Mouse (Mus musculus): ENCODE measurements at regions not wholly inside any gene's neighbourhood (a gene's known extent, or its start where the extent isn't known, plus 50 kb on each side); places are given as distances from the start of the nearest gene placed in this dataset.

- TF ChIP-seq CTCF (IDR thresholded peaks at IDR 0.05): no peak
- no peak for TF ChIP-seq EP300 (IDR thresholded peaks at IDR 0.05)
These were observed 103.7 kb upstream of the Npas2 start for GRCm38 (mm10) chr1:39089875-39090274.

Measured in lung, postnatal 0 days (tissue).